Mouse (Mus musculus) small intestine, adult 2 months (tissue): Measurements from ENCODE around the gene Prokr2.

Experiments
- CTCF ChIP-seq: fragments of 200-500 bp; IDR thresholded peaks from 2 replicates; pipeline ENCODE4 v1.5.1; 2012; ENCODE audit warnings: low read depth, mild to moderate bottlenecking, control low read depth, inconsistent platforms, low read length, moderate library complexity, mixed read lengths; ENCODE audit not compliant: insufficient replicate concordance, insufficient read length; ENCODE audit errors: extremely low read depth
- POLR2A ChIP-seq: fragments of 200-500 bp; IDR thresholded peaks from 2 replicates; pipeline ENCODE4 v1.6.1; 2012; ENCODE audit warnings: low read depth, mild to moderate bottlenecking, control low read depth, inconsistent platforms, low read length, moderate library complexity

GRCm38 (mm10) chr2:132323541-132323940 is 61.7 kb downstream of the Prokr2 start:
- TF ChIP-seq CTCF (no peak), POLR2A (no peak)
